Mouse (Mus musculus) liver, adult 2 months (tissue): ENCODE results near the gene Add2.

Source experiments
- CTCF ChIP-seq: fragments of 200-500 bp; IDR thresholded peaks from 2 replicates; pipeline ENCODE4 v1.5.1; 2011; ENCODE audit warnings: low read depth, low read length, control low read depth
- POLR2A ChIP-seq: fragments of 200-500 bp; IDR thresholded peaks from 2 replicates; pipeline ENCODE4 v1.6.1; 2011; ENCODE audit warnings: low read length, control low read depth; ENCODE audit not compliant: insufficient read depth; ENCODE audit errors: extremely low read depth

GRCm38 (mm10) chr6:86004271-86005148 lies 24.0 kb upstream of the Add2 start:
- TF ChIP-seq CTCF (peak; percentile 98), POLR2A (no peak)
